Mouse (Mus musculus) liver, postnatal 0 days (tissue): ENCODE results near the gene Oprm1. TPM values are rescaled to one million over a fixed set of nuclear protein-coding genes. Genes with fewer than 3 reads are reported as not detected.
A peak's percentile ranks its signal among the peaks of the same experiment; 100 is the strongest.

Source experiments
- ATAC-seq: fragments of 200-750 bp; cut with Nextera tagmentation; 2 replicates; pipeline ENCODE4 v1.8.0; 2017; ENCODE audit warnings: mild to moderate bottlenecking, moderate library complexity
- DNase-seq: peaks from one replicate; pipeline ENCODE4 v3.0.0-alpha.2; 2016
- H3K27ac ChIP-seq: fragments of 300-500 bp; sonication (generic); 2 replicates; pipeline ENCODE4 v1.5.1; 2014; ENCODE audit warnings: antibody characterized with exemption, moderate library complexity, mild to moderate bottlenecking, low read depth
- H3K27me3 ChIP-seq: fragments of 300-500 bp; sonication (generic); 2 replicates; pipeline ENCODE4 v1.6.1; 2014; ENCODE audit warnings: low read length, control low read depth, mixed read lengths; ENCODE audit not compliant: insufficient read depth
- H3K36me3 ChIP-seq: fragments of 300-500 bp; sonication (generic); replicated peaks from 2 replicates; pipeline ENCODE4 v1.6.1; 2014; ENCODE audit warnings: mild to moderate bottlenecking, control low read depth, low read length, moderate library complexity, mixed read lengths; ENCODE audit not compliant: insufficient read depth
- H3K4me1 ChIP-seq: fragments of 300-500 bp; sonication (generic); 2 replicates; pipeline ENCODE4 v1.6.1; 2014; ENCODE audit warnings: antibody characterized with exemption, mild to moderate bottlenecking, control low read depth; ENCODE audit not compliant: insufficient read depth
- H3K4me2 ChIP-seq: fragments of 300-500 bp; sonication (generic); 2 replicates; pipeline ENCODE4 v1.6.1; 2014; ENCODE audit warnings: low read depth, mild to moderate bottlenecking, low read length, moderate library complexity, mixed read lengths
- H3K4me3 ChIP-seq: fragments of 300-500 bp; sonication (generic); 2 replicates; pipeline ENCODE4 v1.5.1; 2014; ENCODE audit warnings: low read depth, low read length
- H3K9ac ChIP-seq: fragments of 300-500 bp; sonication (generic); replicated peaks from 2 replicates; pipeline ENCODE4 v1.6.1; 2014; ENCODE audit warnings: mild to moderate bottlenecking, moderate library complexity
- H3K9me3 ChIP-seq: fragments of 300-500 bp; sonication (generic); 2 replicates; pipeline ENCODE4 v1.6.1; 2016; ENCODE audit warnings: mild to moderate bottlenecking, control low read depth, low read length, mixed read lengths
- CTCF ChIP-seq: sonication (generic); IDR thresholded peaks from 2 replicates; pipeline ENCODE4 v1.5.1; 2016; ENCODE audit warnings: antibody characterized with exemption, low read depth
- EP300 ChIP-seq: IDR thresholded peaks from 2 replicates; pipeline ENCODE4 v1.6.1; 2016; ENCODE audit warnings: antibody characterized with exemption, low read depth, mild to moderate bottlenecking
- WGBS: fragments of 180-500 bp; shearing (Covaris S2); extraction: QIAGEN DNeasy Blood & Tissue Kit; methylation state at CpG from one replicate; pipeline ENCODE4 v1.1.7; 2014; ENCODE audit not compliant: insufficient replicate concordance; 5-methylcytosine and 5-hydroxymethylcytosine counted together
- polyA plus RNA-seq: library from polyadenylated mRNA; unstranded; fragments of >200 nt; fragmentation: Nextera tagmentation; extraction: Ambion mirVana; gene quantifications from 2 replicates; pipeline ENCODE4 v1.2.1, GENCODE M21; 2015

Oprm1 gene
- polyA plus RNA-seq, 1 experiment from 2014 or later, result not detected

DNA sequence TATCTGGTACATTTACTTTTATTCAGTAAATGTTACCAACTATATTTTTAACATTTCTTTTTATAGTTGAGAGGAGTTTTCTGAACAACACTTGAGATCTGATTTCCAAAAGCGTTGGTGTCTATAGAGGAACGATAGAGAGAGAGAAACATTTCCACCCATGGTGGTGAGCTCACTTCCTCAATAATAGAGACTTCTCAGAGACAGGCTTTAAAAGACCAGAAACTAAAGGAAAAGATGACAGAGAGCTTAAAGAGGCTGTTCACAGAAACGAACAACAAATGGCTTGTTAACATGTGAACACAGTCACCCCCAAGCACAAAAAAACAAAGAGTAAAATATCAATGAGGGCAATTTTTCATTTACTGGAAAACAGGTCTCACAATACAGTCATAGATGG lies 291.6 kb downstream of the Oprm1 start:
- Histone ChIP-seq H3K9me3 (no peaks in the 10 kb centered on the region), H3K4me3 (no peak overlapping the region), H3K27ac (no peak overlapping the region), H3K27me3 (no peaks in the 10 kb centered on the region), H3K36me3 (no peaks in the 10 kb centered on the region), H3K4me1 (no peaks in the 10 kb centered on the region), H3K4me2 (no peak overlapping the region), H3K9ac (no peak overlapping the region)
- ATAC-seq, result no peak
- DNase-seq, result no peak
- WGBS, result 47% methylated on average over 3 of the region's 3 CpGs
- no peak for TF ChIP-seq CTCF

GRCm38 (mm10) chr10:7052315-7053017 lies 294.2 kb downstream of the Oprm1 start, which contains the start of gene Ipcef1:
Gene Ipcef1 (minus strand): TSS chr10:7052478.
- no peaks in the 10 kb centered on the region for H3K36me3 ChIP-seq
- peak within 1 kb of the TSS; percentile 52; the same call in 1 of the 2 replicates for H3K27ac ChIP-seq
- no peak within 1 kb of the TSS for H3K4me2 ChIP-seq
- TF ChIP-seq CTCF, result no peak
- TF ChIP-seq EP300, result no peak
- 23% methylated on average over 12 of the region's 12 CpGs for WGBS
- H3K4me1 ChIP-seq, result no peaks in the 10 kb centered on the region
- DNase-seq (peak; percentile 22), ATAC-seq (no peak)
- no peak within 1 kb of the TSS for H3K4me3 ChIP-seq
- no peaks in the 10 kb centered on the region for H3K27me3 ChIP-seq
- H3K9ac ChIP-seq, result no peak within 1 kb of the TSS
- no peaks in the 10 kb centered on the region for H3K9me3 ChIP-seq

DNA sequence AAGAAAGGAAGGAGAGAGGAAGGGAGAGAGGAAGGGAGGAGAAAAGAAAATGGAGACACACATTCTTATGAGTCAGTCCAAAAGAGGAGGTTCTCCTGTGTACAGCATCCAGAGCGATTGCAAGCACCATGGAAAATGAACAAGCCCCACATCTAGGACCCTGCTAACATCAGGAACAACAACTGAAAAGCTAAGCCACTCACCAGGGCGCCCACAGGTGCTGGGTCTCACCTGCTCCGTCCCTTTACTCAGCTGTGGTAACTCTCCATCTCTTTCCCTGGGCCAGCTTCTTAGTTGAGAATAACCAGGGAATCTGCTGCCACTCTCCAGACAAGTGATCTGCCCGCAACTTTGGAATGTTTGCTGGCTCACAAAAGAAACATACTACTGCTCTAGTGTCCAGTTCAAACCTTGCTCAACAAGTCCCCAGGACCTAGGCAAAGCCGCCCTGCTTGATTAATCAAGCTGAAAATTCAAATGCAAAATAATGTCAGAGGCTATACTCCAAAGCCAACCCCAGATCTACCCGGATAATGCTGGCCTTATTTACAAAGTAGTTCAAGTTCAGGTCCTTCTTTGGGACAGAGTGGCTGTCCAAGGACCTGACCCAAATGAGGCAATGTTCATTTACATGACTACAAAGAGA lies 296.4 kb downstream of the Oprm1 start:
- WGBS, result 77% methylated on average over 6 of the region's 6 CpGs
- Histone ChIP-seq H3K4me3 (no peak overlapping the region), H3K4me1 (no peaks in the 10 kb centered on the region), H3K27me3 (no peaks in the 10 kb centered on the region), H3K36me3 (no peaks in the 10 kb centered on the region), H3K4me2 (no peak overlapping the region), H3K27ac (no peak overlapping the region), H3K9ac (no peak overlapping the region), H3K9me3 (no peaks in the 10 kb centered on the region)
- TF ChIP-seq CTCF (no peak), EP300 (no peak)
- no peak for ATAC-seq
- DNase-seq, result no peak

GRCm38 (mm10) chr10:7057546-7057945 lies 299.2 kb downstream of the Oprm1 start:
- Histone ChIP-seq H3K27me3 (no peaks in the 10 kb centered on the region), H3K4me2 (no peak overlapping the region), H3K27ac (no peak overlapping the region), H3K4me1 (no peaks in the 10 kb centered on the region), H3K9me3 (no peaks in the 10 kb centered on the region), H3K36me3 (no peaks in the 10 kb centered on the region), H3K9ac (no peak overlapping the region), H3K4me3 (no peak overlapping the region)
- TF ChIP-seq CTCF (no peak), EP300 (no peak)
- ATAC-seq, result no peak
- no peak for DNase-seq
- 74% methylated on average over 1 of the region's 1 CpGs for WGBS

DNA sequence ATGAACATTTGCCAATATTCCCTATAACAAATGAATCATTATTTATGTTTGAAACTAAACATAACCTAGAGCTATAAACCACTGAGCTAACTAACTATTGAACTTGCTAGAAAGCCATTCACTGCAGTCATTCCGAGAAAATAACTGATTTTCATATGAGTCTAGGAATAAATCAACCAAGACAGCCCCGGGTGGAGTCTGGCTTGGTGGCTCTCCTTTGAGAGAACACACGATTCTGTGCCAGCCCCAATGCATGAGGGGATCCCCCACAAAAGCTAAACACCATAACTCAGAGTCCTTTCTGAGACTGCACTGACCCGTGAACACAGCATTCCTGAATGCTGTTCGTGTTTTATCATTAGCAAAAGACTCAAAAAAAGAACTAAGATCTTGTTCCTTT lies 302.0 kb downstream of the Oprm1 start:
- Histone ChIP-seq H3K9ac (no peak overlapping the region), H3K4me2 (no peak overlapping the region), H3K4me1 (no peaks in the 10 kb centered on the region), H3K36me3 (no peaks in the 10 kb centered on the region), H3K9me3 (no peaks in the 10 kb centered on the region), H3K4me3 (no peak overlapping the region), H3K27me3 (no peaks in the 10 kb centered on the region), H3K27ac (no peak overlapping the region)
- ATAC-seq, result no peak
- DNase-seq, result no peak
- TF ChIP-seq CTCF (no peak), EP300 (no peak)
- 67% methylated on average over 5 of the region's 5 CpGs for WGBS

DNA sequence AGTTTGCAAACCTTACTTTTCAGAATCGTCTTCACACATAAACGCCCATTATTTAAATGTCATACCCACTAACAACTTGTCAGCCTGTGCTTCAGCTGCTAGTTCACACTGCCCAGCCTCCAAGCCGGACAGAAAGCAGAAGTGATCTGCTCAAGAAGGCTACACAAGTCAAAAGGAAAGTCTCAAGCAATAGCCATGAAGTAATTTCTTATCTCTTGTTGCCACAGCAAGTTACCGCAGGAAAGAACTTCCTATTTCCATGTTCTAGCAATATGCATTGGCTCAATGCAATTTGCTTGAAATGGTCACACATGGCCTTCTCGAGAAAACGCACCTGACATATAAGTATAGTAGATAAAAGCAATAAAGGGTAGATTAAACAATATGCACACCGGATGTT lies 304.7 kb downstream of the Oprm1 start:
- H3K9me3 ChIP-seq, result no peaks in the 10 kb centered on the region
- H3K27me3 ChIP-seq, result no peaks in the 10 kb centered on the region
- 33% methylated on average over 7 of the region's 7 CpGs for WGBS
- peak; percentile 72 for ATAC-seq
- H3K9ac ChIP-seq, result no peak overlapping the region
- TF ChIP-seq EP300, result 0 out of 2 replicates have a peak, but pooled peaks have one; percentile 17
- no peak for TF ChIP-seq CTCF
- peak; percentile 33 for DNase-seq
- H3K36me3 ChIP-seq, result no peaks in the 10 kb centered on the region
- H3K4me3 ChIP-seq, result no peak overlapping the region
- H3K27ac ChIP-seq, result no peak overlapping the region
- peaks cover 3% of the 10 kb centered on the region; the same call in 1 of the 2 replicates for H3K4me1 ChIP-seq
- peak overlapping the region; percentile 31; the same call in 1 of the 2 replicates for H3K4me2 ChIP-seq
